Mouse (Mus musculus): ENCODE data around the gene Cap2. TPM values are rescaled to one million over a fixed set of nuclear protein-coding genes. Genes with fewer than 3 reads are reported as not detected.

Gene Cap2
- polyA plus RNA-seq, 1 experiment: not detected

- Histone ChIP-seq H3K9me3 (ENCODE audit: control insufficient read depth, low read length) (no peaks in the 10 kb centered on the region), H3K4me1 (ENCODE audit: control insufficient read depth) (no peaks in the 10 kb centered on the region), H3K36me3 (ENCODE audit: control insufficient read depth) (no peaks in the 10 kb centered on the region), H3K27me3 (ENCODE audit: control insufficient read depth) (no peaks in the 10 kb centered on the region), H3K4me3 (replicated peaks) (no peak overlapping the region)
- TF ChIP-seq GATA1 (IDR thresholded peaks at IDR 0.05; ENCODE audit: low read length): no peak
- no peak for TF ChIP-seq TAL1 (IDR thresholded peaks at IDR 0.05; ENCODE audit: low read length)
Measured at GRCm38 (mm10) chr13:46532276-46532675, 30.6 kb downstream of the Cap2 start.

GRCm38 (mm10) chr13:46533342-46534129, 31.9 kb downstream of the Cap2 start:
- no peaks in the 10 kb centered on the region for H3K27me3 ChIP-seq (ENCODE audit: control insufficient read depth)

GRCm38 (mm10) chr13:46534171-46534968, 32.7 kb downstream of the Cap2 start:
- Histone ChIP-seq H3K36me3 (ENCODE audit: control insufficient read depth) (no peaks in the 10 kb centered on the region), H3K9me3 (ENCODE audit: control insufficient read depth, low read length) (no peaks in the 10 kb centered on the region), H3K27me3 (ENCODE audit: control insufficient read depth) (no peaks in the 10 kb centered on the region), H3K4me3 (replicated peaks) (no peak overlapping the region), H3K4me1 (ENCODE audit: control insufficient read depth) (no peaks in the 10 kb centered on the region)
- TF ChIP-seq TAL1 (IDR thresholded peaks at IDR 0.05; ENCODE audit: low read length): no peak
- TF ChIP-seq GATA1 (IDR thresholded peaks at IDR 0.05; ENCODE audit: low read length): no peak

More at GRCm38 (mm10) chr13:46533342-46534129, 31.9 kb downstream of the Cap2 start:
- no peak for TF ChIP-seq GATA1 (IDR thresholded peaks at IDR 0.05; ENCODE audit: low read length)
- no peak for TF ChIP-seq TAL1 (IDR thresholded peaks at IDR 0.05; ENCODE audit: low read length)
- Histone ChIP-seq H3K36me3 (ENCODE audit: control insufficient read depth) (no peaks in the 10 kb centered on the region), H3K9me3 (ENCODE audit: control insufficient read depth, low read length) (no peaks in the 10 kb centered on the region), H3K4me3 (replicated peaks) (no peak overlapping the region), H3K4me1 (ENCODE audit: control insufficient read depth) (no peaks in the 10 kb centered on the region)

- Histone ChIP-seq H3K27me3 (ENCODE audit: control insufficient read depth) (no peaks in the 10 kb centered on the region), H3K4me3 (replicated peaks) (no peak overlapping the region), H3K9me3 (ENCODE audit: control insufficient read depth, low read length) (no peaks in the 10 kb centered on the region), H3K4me1 (ENCODE audit: control insufficient read depth) (no peaks in the 10 kb centered on the region), H3K36me3 (ENCODE audit: control insufficient read depth) (no peaks in the 10 kb centered on the region)
- no peak for TF ChIP-seq GATA1 (IDR thresholded peaks at IDR 0.05; ENCODE audit: low read length)
- TF ChIP-seq TAL1 (IDR thresholded peaks at IDR 0.05; ENCODE audit: low read length): no peak
Measured at GRCm38 (mm10) chr13:46534969-46535785, 33.5 kb downstream of the Cap2 start.

DNA sequence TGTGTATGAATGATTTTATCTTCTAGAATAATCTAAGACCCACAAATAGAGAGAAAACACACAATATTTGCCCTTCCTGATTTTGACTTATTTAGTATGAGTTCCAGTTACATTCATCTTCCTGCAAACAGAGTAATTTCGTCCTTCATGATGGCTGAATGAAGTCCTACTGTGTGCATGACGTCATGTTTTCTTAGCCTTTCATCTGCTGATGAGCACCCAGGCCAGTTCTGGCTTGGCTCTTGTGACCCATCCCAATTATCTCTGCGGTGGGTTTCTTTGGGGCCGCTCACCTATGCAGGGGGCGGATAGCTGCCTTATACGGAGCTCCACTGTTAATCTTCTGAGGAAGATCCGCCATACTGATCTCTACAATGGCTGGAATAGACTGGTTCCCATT, 37.6 kb downstream of the Cap2 start:
- no peak for TF ChIP-seq GATA1 (IDR thresholded peaks at IDR 0.05; ENCODE audit: low read length)
- no peak for TF ChIP-seq TAL1 (IDR thresholded peaks at IDR 0.05; ENCODE audit: low read length)
- Histone ChIP-seq H3K9me3 (ENCODE audit: control insufficient read depth, low read length) (no peaks in the 10 kb centered on the region), H3K4me3 (replicated peaks) (no peak overlapping the region), H3K4me1 (ENCODE audit: control insufficient read depth) (no peaks in the 10 kb centered on the region), H3K27me3 (ENCODE audit: control insufficient read depth) (no peaks in the 10 kb centered on the region), H3K36me3 (ENCODE audit: control insufficient read depth) (no peaks in the 10 kb centered on the region)

GRCm38 (mm10) chr13:46540943-46541342, 39.3 kb downstream of the Cap2 start:
- H3K36me3 ChIP-seq (ENCODE audit: control insufficient read depth): no peaks in the 10 kb centered on the region
- H3K4me1 ChIP-seq (ENCODE audit: control insufficient read depth): no peaks in the 10 kb centered on the region
- no peak for TF ChIP-seq TAL1 (IDR thresholded peaks at IDR 0.05; ENCODE audit: low read length)
- TF ChIP-seq GATA1 (IDR thresholded peaks at IDR 0.05; ENCODE audit: low read length): no peak
- H3K4me3 ChIP-seq (replicated peaks): no peak overlapping the region
- no peaks in the 10 kb centered on the region for H3K27me3 ChIP-seq (ENCODE audit: control insufficient read depth)
- no peaks in the 10 kb centered on the region for H3K9me3 ChIP-seq (ENCODE audit: control insufficient read depth, low read length)

DNA sequence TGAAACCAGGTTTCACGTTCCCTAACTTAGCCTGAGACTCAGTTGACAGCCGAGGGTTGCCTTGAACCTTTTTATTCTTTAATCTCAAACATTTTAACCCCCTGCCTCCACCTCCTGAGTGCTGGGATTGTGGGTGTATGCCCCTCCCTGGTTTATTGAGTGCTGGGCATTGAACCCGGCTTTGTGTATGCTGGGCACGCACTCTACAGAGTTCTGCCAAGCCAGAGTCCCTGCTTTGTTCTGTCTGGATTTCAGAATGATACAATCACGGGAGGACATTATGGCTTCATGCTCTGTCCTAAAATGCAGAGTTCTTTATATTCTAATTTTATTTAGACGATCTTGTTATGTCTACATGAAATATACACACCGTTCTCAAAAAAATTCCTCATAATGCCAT, 41.1 kb downstream of the Cap2 start:
- H3K27me3 ChIP-seq (ENCODE audit: control insufficient read depth): no peaks in the 10 kb centered on the region
- TF ChIP-seq GATA1 (IDR thresholded peaks at IDR 0.05; ENCODE audit: low read length) (no peak), TAL1 (IDR thresholded peaks at IDR 0.05; ENCODE audit: low read length) (no peak)
- no peaks in the 10 kb centered on the region for H3K9me3 ChIP-seq (ENCODE audit: control insufficient read depth, low read length)
- H3K4me1 ChIP-seq (ENCODE audit: control insufficient read depth): no peaks in the 10 kb centered on the region
- no peak overlapping the region for H3K4me3 ChIP-seq (replicated peaks)
- no peaks in the 10 kb centered on the region for H3K36me3 ChIP-seq (ENCODE audit: control insufficient read depth)

DNA sequence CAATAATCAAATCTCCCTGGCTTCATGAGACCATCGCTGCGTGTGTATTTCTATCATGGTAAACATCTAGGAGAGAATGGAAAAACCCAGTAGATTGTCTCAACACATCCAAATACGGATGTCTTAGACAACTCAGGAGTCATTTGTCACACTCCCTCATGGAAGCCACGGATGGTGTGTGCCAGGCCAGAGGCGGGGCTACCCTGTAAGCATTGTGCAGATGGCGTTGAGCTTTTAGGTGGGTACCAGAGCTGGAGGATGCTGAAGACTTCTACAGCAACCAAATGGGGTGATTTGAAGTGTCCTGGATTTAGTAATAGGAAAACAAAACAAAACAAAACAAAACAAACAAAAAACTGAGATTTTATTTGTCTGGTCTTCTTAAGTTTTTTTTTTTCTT, 43.0 kb downstream of the Cap2 start:
- H3K36me3 ChIP-seq (ENCODE audit: control insufficient read depth): no peaks in the 10 kb centered on the region
- no peak overlapping the region for H3K4me3 ChIP-seq (replicated peaks)
- no peaks in the 10 kb centered on the region for H3K9me3 ChIP-seq (ENCODE audit: control insufficient read depth, low read length)
- H3K27me3 ChIP-seq (ENCODE audit: control insufficient read depth): no peaks in the 10 kb centered on the region
- TF ChIP-seq GATA1 (IDR thresholded peaks at IDR 0.05; ENCODE audit: low read length): no peak
- no peak for TF ChIP-seq TAL1 (IDR thresholded peaks at IDR 0.05; ENCODE audit: low read length)
- H3K4me1 ChIP-seq (ENCODE audit: control insufficient read depth): no peaks in the 10 kb centered on the region

Data from erythroblast, embryonic 14.5 days (primary cell).